Mouse (Mus musculus): ENCODE measurements around the gene Magea5. TPM values are rescaled to one million over a fixed set of nuclear protein-coding genes. Genes with fewer than 3 reads are reported as not detected.
"Not testable (repeated sequence)": the region's sequence is repeated elsewhere in the genome, so short reads cannot be mapped to it uniquely, and the experiment has no call there.

Magea5 gene
- not detected in 2 replicates for polyA plus RNA-seq (2016; fragmentation: Nextera tagmentation; extraction: Ambion mirVana)

GRCm38 (mm10) chrX:155063045-155063444 lies at the start of gene Magea5:
TSS of gene Magea5 (minus strand) at chrX:155063145.
- not testable (repeated sequence) for H3K4me3 ChIP-seq; H3K27ac ChIP-seq (replicated peaks); H3K9me3 ChIP-seq (replicated peaks); H3K36me3 ChIP-seq; H3K4me1 ChIP-seq; H3K27me3 ChIP-seq (ENCODE audit: low read depth, poor library complexity, severe bottlenecking); DNase-seq (ENCODE audit: low spot score)
- WGBS: 96% methylated on average over 16 of the region's 16 CpGs

- Histone ChIP-seq H3K27me3 (ENCODE audit: low read depth, poor library complexity, severe bottlenecking) (no peaks in the 10 kb centered on the region), H3K36me3 (no peaks in the 10 kb centered on the region), H3K27ac (replicated peaks) (no peak overlapping the region), H3K4me3 (no peak overlapping the region), H3K9me3 (replicated peaks) (no peaks in the 10 kb centered on the region), H3K4me1 (no peaks in the 10 kb centered on the region)
- no peak for DNase-seq (ENCODE audit: low spot score)
These were observed 35.1 kb upstream of the Magea5 start for GRCm38 (mm10) chrX:155098024-155098423.

- not testable (repeated sequence) for H3K4me1 ChIP-seq; H3K4me3 ChIP-seq; H3K36me3 ChIP-seq; DNase-seq (ENCODE audit: low spot score); H3K27ac ChIP-seq (replicated peaks); H3K9me3 ChIP-seq (replicated peaks); H3K27me3 ChIP-seq (ENCODE audit: low read depth, poor library complexity, severe bottlenecking)
- 93% methylated on average over 3 of the region's 4 CpGs for WGBS
These were observed 30.6 kb upstream of the Magea5 start, which contains the start of gene Magea2 for GRCm38 (mm10) chrX:155093566-155093965. TSS of gene Magea2 (minus strand) at chrX:155093666.

- H3K9me3 ChIP-seq (replicated peaks); H3K4me1 ChIP-seq; H3K4me3 ChIP-seq; H3K27ac ChIP-seq (replicated peaks); DNase-seq (ENCODE audit: low spot score); H3K36me3 ChIP-seq; H3K27me3 ChIP-seq (ENCODE audit: low read depth, poor library complexity, severe bottlenecking): not testable (repeated sequence)
- WGBS: 100% methylated on average over 1 of the region's 2 CpGs
These were observed 26.7 kb upstream of the Magea5 start, which contains the start of gene Magea1 for GRCm38 (mm10) chrX:155089693-155090092. TSS of gene Magea1 (minus strand) at chrX:155089793.

Other genes with a start within 250 kb of the Magea5 start
- not detected in 2 replicates for gene Cldn34b1, start 172.9 kb downstream of the Magea5 start, polyA plus RNA-seq (2016; fragmentation: Nextera tagmentation; extraction: Ambion mirVana)
- gene Magea6, start 127.2 kb downstream of the Magea5 start, polyA plus RNA-seq (2016; fragmentation: Nextera tagmentation; extraction: Ambion mirVana): not detected in 2 replicates
- not detected in 2 replicates for gene Magea3, start 113.6 kb downstream of the Magea5 start, polyA plus RNA-seq (2016; fragmentation: Nextera tagmentation; extraction: Ambion mirVana)
- gene Magea8, start 67.3 kb downstream of the Magea5 start, polyA plus RNA-seq (2016; fragmentation: Nextera tagmentation; extraction: Ambion mirVana): not detected in 2 replicates
- not detected in 2 replicates for gene Magea1, start 26.6 kb upstream of the Magea5 start, polyA plus RNA-seq (2016; fragmentation: Nextera tagmentation; extraction: Ambion mirVana)
- gene Magea2, start 30.5 kb upstream of the Magea5 start, polyA plus RNA-seq (2016; fragmentation: Nextera tagmentation; extraction: Ambion mirVana): not detected in 2 replicates
- not detected in 2 replicates for gene Cldn34b2, start 65.3 kb upstream of the Magea5 start, polyA plus RNA-seq (2016; fragmentation: Nextera tagmentation; extraction: Ambion mirVana)
- gene Sat1, start 153.3 kb upstream of the Magea5 start, polyA plus RNA-seq (2016; fragmentation: Nextera tagmentation; extraction: Ambion mirVana): 76.2 and 81.1 TPM in 2 replicates
- gene Acot9, start 199.3 kb upstream of the Magea5 start, polyA plus RNA-seq (2016; fragmentation: Nextera tagmentation; extraction: Ambion mirVana): 19.6 and 20.0 TPM in 2 replicates